Mouse (Mus musculus): ENCODE data around the gene Tram2. TPM values are rescaled to one million over a fixed set of nuclear protein-coding genes. Genes with fewer than 3 reads are reported as not detected.
A peak's percentile ranks its signal among the peaks of the same experiment; 100 is the strongest.

Gene Tram2
- 4.2 and 4.3 TPM in 2 replicates for polyA plus RNA-seq (2015; fragmentation: Nextera tagmentation; extraction: Ambion mirVana)

- Histone ChIP-seq H3K4me1 (replicated peaks; ENCODE audit: control insufficient read depth, insufficient read depth, low read length) (peaks cover 7% of the 10 kb centered on the region; the same call in 1 of the 2 replicates), H3K27me3 (replicated peaks; ENCODE audit: control insufficient read depth, insufficient read depth, low read length) (no peaks in the 10 kb centered on the region), H3K9me3 (ENCODE audit: control insufficient read depth) (no peaks in the 10 kb centered on the region), H3K9ac (ENCODE audit: low read depth, low read length) (peak within 1 kb of the TSS; percentile 71), H3K36me3 (ENCODE audit: control insufficient read depth, insufficient read depth) (no peaks in the 10 kb centered on the region), H3K4me3 (ENCODE audit: low read depth, low read length) (peak within 1 kb of the TSS; percentile 78), H3K4me2 (replicated peaks; ENCODE audit: low read depth) (peak within 1 kb of the TSS; percentile 89), H3K27ac (ENCODE audit: low read depth, low read length) (peak within 1 kb of the TSS; percentile 81)
- ATAC-seq = peak; percentile 97
- no peak for TF ChIP-seq CTCF (IDR thresholded peaks at IDR 0.05; ENCODE audit: low read depth)
- WGBS = under 1% methylated on average over 47 of the region's 52 CpGs
Observed at GRCm38 (mm10) chr1:21079217-21079773, at the start of gene Tram2. TSS of gene Tram2 (minus strand) at chr1:21079229.

- ATAC-seq = no peak
- Histone ChIP-seq H3K9ac (ENCODE audit: low read depth, low read length) (no peak overlapping the region), H3K9me3 (ENCODE audit: control insufficient read depth) (no peaks in the 10 kb centered on the region), H3K4me3 (ENCODE audit: low read depth, low read length) (no peak overlapping the region), H3K4me1 (replicated peaks; ENCODE audit: control insufficient read depth, insufficient read depth, low read length) (no peaks in the 10 kb centered on the region), H3K36me3 (ENCODE audit: control insufficient read depth, insufficient read depth) (no peaks in the 10 kb centered on the region), H3K27me3 (replicated peaks; ENCODE audit: control insufficient read depth, insufficient read depth, low read length) (no peaks in the 10 kb centered on the region), H3K4me2 (replicated peaks; ENCODE audit: low read depth) (no peak overlapping the region), H3K27ac (ENCODE audit: low read depth, low read length) (no peak overlapping the region)
- 65% methylated on average over 14 of the region's 14 CpGs for WGBS
- TF ChIP-seq CTCF (IDR thresholded peaks at IDR 0.05; ENCODE audit: low read depth) = no peak
Observed at GRCm38 (mm10) chr1:21124713-21125336, 45.8 kb upstream of the Tram2 start.

- no peak for ATAC-seq
- no peak for TF ChIP-seq CTCF (IDR thresholded peaks at IDR 0.05; ENCODE audit: low read depth)
Observed at GRCm38 (mm10) chr1:21103784-21104183, 24.8 kb upstream of the Tram2 start.

GRCm38 (mm10) chr1:21101221-21102006, 22.4 kb upstream of the Tram2 start:
- peak; percentile 87 for TF ChIP-seq CTCF (IDR thresholded peaks at IDR 0.05; ENCODE audit: low read depth)
- Histone ChIP-seq H3K27me3 (replicated peaks; ENCODE audit: control insufficient read depth, insufficient read depth, low read length) (no peaks in the 10 kb centered on the region), H3K9ac (ENCODE audit: low read depth, low read length) (no peak overlapping the region), H3K27ac (ENCODE audit: low read depth, low read length) (no peak overlapping the region), H3K4me2 (replicated peaks; ENCODE audit: low read depth) (no peak overlapping the region), H3K4me1 (replicated peaks; ENCODE audit: control insufficient read depth, insufficient read depth, low read length) (no peaks in the 10 kb centered on the region), H3K4me3 (ENCODE audit: low read depth, low read length) (no peak overlapping the region), H3K36me3 (ENCODE audit: control insufficient read depth, insufficient read depth) (no peaks in the 10 kb centered on the region), H3K9me3 (ENCODE audit: control insufficient read depth) (no peaks in the 10 kb centered on the region)
- WGBS = 33% methylated on average over 15 of the region's 15 CpGs
- no peak for ATAC-seq

More at GRCm38 (mm10) chr1:21103784-21104183, 24.8 kb upstream of the Tram2 start:
- WGBS = 83% methylated on average over 4 of the region's 4 CpGs
- no peak overlapping the region for H3K27ac ChIP-seq (ENCODE audit: low read depth, low read length)
- no peaks in the 10 kb centered on the region for H3K9me3 ChIP-seq (ENCODE audit: control insufficient read depth)
- H3K36me3 ChIP-seq (ENCODE audit: control insufficient read depth, insufficient read depth) = no peaks in the 10 kb centered on the region
- no peak overlapping the region for H3K4me3 ChIP-seq (ENCODE audit: low read depth, low read length)
- H3K4me1 ChIP-seq (replicated peaks; ENCODE audit: control insufficient read depth, insufficient read depth, low read length) = no peaks in the 10 kb centered on the region
- no peak overlapping the region for H3K9ac ChIP-seq (ENCODE audit: low read depth, low read length)
- no peak overlapping the region for H3K4me2 ChIP-seq (replicated peaks; ENCODE audit: low read depth)
- H3K27me3 ChIP-seq (replicated peaks; ENCODE audit: control insufficient read depth, insufficient read depth, low read length) = no peaks in the 10 kb centered on the region

- Histone ChIP-seq H3K9ac (ENCODE audit: low read depth, low read length) (no peak overlapping the region), H3K27ac (ENCODE audit: low read depth, low read length) (no peak overlapping the region), H3K4me1 (replicated peaks; ENCODE audit: control insufficient read depth, insufficient read depth, low read length) (no peaks in the 10 kb centered on the region), H3K4me2 (replicated peaks; ENCODE audit: low read depth) (no peak overlapping the region), H3K9me3 (ENCODE audit: control insufficient read depth) (no peaks in the 10 kb centered on the region), H3K36me3 (ENCODE audit: control insufficient read depth, insufficient read depth) (no peaks in the 10 kb centered on the region), H3K27me3 (replicated peaks; ENCODE audit: control insufficient read depth, insufficient read depth, low read length) (no peaks in the 10 kb centered on the region), H3K4me3 (ENCODE audit: low read depth, low read length) (no peak overlapping the region)
- ATAC-seq = no peak
- WGBS = 94% methylated on average over 4 of the region's 4 CpGs
- no peak for TF ChIP-seq CTCF (IDR thresholded peaks at IDR 0.05; ENCODE audit: low read depth)
Observed at GRCm38 (mm10) chr1:21100726-21101125, 21.7 kb upstream of the Tram2 start.
